Mouse (Mus musculus) heart, postnatal 36 days (tissue): ENCODE results near the gene Cd3eap. TPM values are rescaled to one million over a fixed set of nuclear protein-coding genes. Genes with fewer than 3 reads are reported as not detected.

Experiments
- DNase-seq, 2 experiments: peaks; one replicate each; pipeline ENCODE4 v3.0.0; 2021 to 2022
- intact Hi-C: fragments of 180-260 bp; cut with DNase I; formaldehyde crosslinking; loops from one replicate; pipeline ENCODE4 v1.15.1; 2025
- microRNA-seq, 2 experiments: library from miRNA; unstranded; fragments of <30 nt; microRNA quantifications; one replicate each; pipeline ENCODE4 v1.2.0; 2021; ENCODE audit warnings: borderline number of aligned reads in 2 of 2
- total RNA-seq, 2 experiments: library from RNA; stranded (reverse); gene quantifications; 2 replicates each; pipeline ENCODE4 v1.2.3; 2021

The Cd3eap gene
- total RNA-seq, 2 experiments from 2014 or later, result 10.4 to 11.2 TPM

GRCm38 (mm10) chr7:19311991-19312390, 47.3 kb downstream of the Cd3eap start:
- intact Hi-C loops, result no loop called here
- no peak for DNase-seq

GRCm38 (mm10) chr7:19309884-19310641, 49.2 kb downstream of the Cd3eap start, which contains the start of gene Fosb:
Gene Fosb, minus strand, starts transcription at chr7:19310051.
- DNase-seq, result peak; percentile 95
- intact Hi-C loops, result loop anchor here (1.0 kb wide), 1 partner anchor 22 kb away; no protein-coding TSS in a partner anchor

- intact Hi-C loops, result loop anchor here (1.0 kb wide), 1 partner anchor 23 kb away; no protein-coding TSS in a partner anchor
- DNase-seq, result peak in 1 of 2 experiments; percentile 26
These were observed 49.9 kb downstream of the Cd3eap start for GRCm38 (mm10) chr7:19309278-19309883.

GRCm38 (mm10) chr7:19308454-19309277, 50.6 kb downstream of the Cd3eap start:
- DNase-seq, result peak; percentile 95 to 96
- intact Hi-C loops, result loop anchor here (1.0 kb wide), 1 partner anchor 24 kb away; no protein-coding TSS in a partner anchor

GRCm38 (mm10) chr7:19307739-19308453, 51.4 kb downstream of the Cd3eap start:
- peak in 1 of 2 experiments; percentile 75 for DNase-seq
- intact Hi-C loops, result no loop called here

- intact Hi-C loops, result no loop called here
- no peak for DNase-seq
These were observed 52.2 kb downstream of the Cd3eap start for GRCm38 (mm10) chr7:19306819-19307738.

Small RNA genes within 50 kb of the gene (microRNA-seq; reads per million reads assigned to microRNA genes)
- gene Mir343, result 0 reads per million in 2 experiments

Other genes starting within 250 kb of the Cd3eap start
- not detected for gene Gm4969, start 241.1 kb downstream of the Cd3eap start, total RNA-seq
- gene Fbxo46, start 239.6 kb downstream of the Cd3eap start, total RNA-seq, result 1 to 10 TPM; 4.6 to 5.3 TPM
- 1 to 10 TPM; 3.8 to 4.8 TPM for gene Qpctl, start 210.2 kb downstream of the Cd3eap start, total RNA-seq
- gene Snrpd2, start 209.8 kb downstream of the Cd3eap start, total RNA-seq, result 10 to 100 TPM; 66.8 to 67.0 TPM
- under 1 TPM in 1 of 2 experiments, not detected in 1; 0.14 TPM for gene Gipr, start 193.4 kb downstream of the Cd3eap start, total RNA-seq
- gene Eml2, start 183.1 kb downstream of the Cd3eap start, total RNA-seq, result 10 to 100 TPM; 34.3 to 44.4 TPM
- gene Gpr4, start 146.9 kb downstream of the Cd3eap start, total RNA-seq, result 10 to 100 TPM in 1 of 2 experiments, 1 to 10 TPM in 1; 7.9 to 10.6 TPM
- gene Opa3, start 131.1 kb downstream of the Cd3eap start, total RNA-seq, result 10 to 100 TPM; 53.9 to 62.9 TPM
- 10 to 100 TPM; 32.6 to 36.1 TPM for gene Vasp, start 87.7 kb downstream of the Cd3eap start, total RNA-seq
- gene Ppm1n, start 79.4 kb downstream of the Cd3eap start, total RNA-seq, result not detected
- 100 to 1,000 TPM; 137 to 148 TPM for gene Rtn2, start 76.9 kb downstream of the Cd3eap start, total RNA-seq
- under 1 TPM; 0.14 to 0.86 TPM for gene Fosb, start 49.4 kb downstream of the Cd3eap start, total RNA-seq
- gene Ercc1, start 14.7 kb downstream of the Cd3eap start, total RNA-seq, result 10 to 100 TPM; 43.4 to 48.0 TPM
- 10 to 100 TPM; 35.8 to 44.2 TPM for gene Ppp1r13l, start 266 bp upstream of the Cd3eap start, total RNA-seq
- gene Ercc2, start 22.5 kb upstream of the Cd3eap start, total RNA-seq, result 10 to 100 TPM; 11.8 to 12.0 TPM
- gene Klc3, start 44.6 kb upstream of the Cd3eap start, total RNA-seq, result under 1 TPM; 0.24 to 0.92 TPM
- 1,000 to 10,000 TPM; 3,967 to 4,539 TPM for gene Ckm, start 45.3 kb upstream of the Cd3eap start, total RNA-seq
- gene Mark4, start 99.3 kb upstream of the Cd3eap start, total RNA-seq, result 10 to 100 TPM; 25.7 to 27.2 TPM
- under 1 TPM; 0.78 to 0.84 TPM for gene Exoc3l2, start 103.8 kb upstream of the Cd3eap start, total RNA-seq
- 1 to 10 TPM; 2.3 to 2.5 TPM for gene Bloc1s3, start 148.9 kb upstream of the Cd3eap start, total RNA-seq
- gene Trappc6a, start 148.9 kb upstream of the Cd3eap start, total RNA-seq, result 10 to 100 TPM; 32.9 to 37.4 TPM
- gene Nkpd1, start 158.4 kb upstream of the Cd3eap start, total RNA-seq, result not detected
- gene Ppp1r37, start 203.6 kb upstream of the Cd3eap start, total RNA-seq, result 10 to 100 TPM; 56.0 to 59.3 TPM
- under 1 TPM in 1 of 2 experiments, not detected in 1; 0.50 TPM for gene Zfp296, start 217.8 kb upstream of the Cd3eap start, total RNA-seq
- 10 to 100 TPM; 44.1 to 47.8 TPM for gene Gemin7, start 218.1 kb upstream of the Cd3eap start, total RNA-seq
- gene Clasrp, start 245.0 kb upstream of the Cd3eap start, total RNA-seq, result 10 to 100 TPM; 16.0 to 16.8 TPM